Mouse (Mus musculus): ENCODE results near the gene Atraid.
A peak's percentile ranks its signal among the peaks of the same experiment; 100 is the strongest.

Gene Atraid

GRCm38 (mm10) chr5:31094799-31095691, 46.9 kb downstream of the Atraid start:
- peak; percentile 39 for ATAC-seq (ENCODE audit: low TSS enrichment)

GRCm38 (mm10) chr5:31095711-31096480, 47.8 kb downstream of the Atraid start:
- no peak for ATAC-seq (ENCODE audit: low TSS enrichment)

All from frontal cortex, adult (tissue).